Mouse (Mus musculus) kidney, adult 8-10 months (tissue): ENCODE measurements at regions not wholly inside any gene's neighbourhood (a gene's known extent, or its start where the extent isn't known, plus 50 kb on each side); places are given as distances from the start of the nearest gene placed in this dataset.
A peak's percentile ranks its signal among the peaks of the same experiment; 100 is the strongest.

Experiments
- DNase-seq, 2 experiments: peaks; one replicate each; pipeline ENCODE4 v3.0.0; 2022

- no peak for DNase-seq
These were observed 61.2 kb upstream of the Kcnj15 start for GRCm38 (mm10) chr16:95196141-95196540.

GRCm38 (mm10) chr16:95196622-95197021 is 60.7 kb upstream of the Kcnj15 start:
- DNase-seq: peak; percentile 31 to 64

- no peak for DNase-seq
These were observed 58.4 kb upstream of the Kcnj15 start for GRCm38 (mm10) chr16:95198795-95199563.

GRCm38 (mm10) chr16:95202126-95202883 is 55.1 kb upstream of the Kcnj15 start:
- DNase-seq: no peak

- DNase-seq: no peak
These were observed 54.3 kb upstream of the Kcnj15 start for GRCm38 (mm10) chr16:95203026-95203425.

GRCm38 (mm10) chr16:95203790-95204189 is 53.6 kb upstream of the Kcnj15 start:
- DNase-seq: no peak

- DNase-seq: peak in 1 of 2 experiments; percentile 6
These were observed 52.9 kb upstream of the Kcnj15 start for GRCm38 (mm10) chr16:95204507-95204906.

- no peak for DNase-seq
These were observed 50.9 kb upstream of the Kcnj15 start for GRCm38 (mm10) chr16:95206445-95206844.

- DNase-seq: no peak
These were observed 49.8 kb upstream of the Kcnj15 start for GRCm38 (mm10) chr16:95207547-95207946.
